In the genomic region with DNA sequence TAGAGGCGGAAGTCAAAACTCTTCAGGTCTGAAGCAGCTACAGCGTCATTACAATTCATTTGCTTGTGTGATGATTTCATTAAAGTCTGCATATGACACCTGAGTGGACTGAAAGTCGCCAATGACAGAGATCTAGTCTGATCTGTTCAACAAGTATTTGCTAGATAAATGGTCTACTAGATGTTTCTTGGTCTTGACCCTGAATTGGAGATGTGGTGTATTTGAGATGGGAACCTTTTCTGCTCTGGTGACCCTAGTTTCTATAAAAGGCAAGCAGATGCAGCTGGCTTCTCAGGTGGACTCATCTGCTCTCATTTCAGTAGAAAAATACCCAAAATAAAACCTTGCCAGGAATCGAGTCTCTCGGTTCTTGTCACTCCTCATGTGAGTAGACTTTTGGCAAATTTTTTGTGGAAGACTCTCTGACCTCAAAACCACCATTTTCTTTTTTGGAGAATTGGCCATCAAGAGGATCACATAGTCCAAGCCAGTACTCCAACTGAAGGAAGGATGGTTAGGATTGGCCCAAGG, we compare ENCODE assay signal across 1 mouse cellular context.
TF ChIP-seq lines count a peak whose summit lies in the region.

No protein-coding gene starts in this region.

TF ChIP-seq in CH12.LX, 34 proteins besides CTCF, POLR2A, EP300 and RAD21 (continued from another document):
- TF ChIP-seq JUND (conservative IDR thresholded peaks at IDR 0.05; ENCODE audit: low read depth, low read length) (peak; percentile 87), MYC (IDR thresholded peaks at IDR 0.05; ENCODE audit: low read depth, low read length) (0 out of 2 replicates have a peak, but pooled peaks have one; percentile 29), ZMIZ1 (IDR thresholded peaks at IDR 0.05; ENCODE audit: low read depth, low read length) (no peak), MXI1 (IDR thresholded peaks at IDR 0.05; ENCODE audit: low read depth, low read length) (no peak), BHLHE40 (IDR thresholded peaks at IDR 0.05; ENCODE audit: low read depth, low read length) (peak; percentile 99), E2F4 (IDR thresholded peaks at IDR 0.05; ENCODE audit: insufficient replicate concordance, low read depth, low read length) (no peak), NRF1 (IDR thresholded peaks at IDR 0.05; ENCODE audit: low read depth, low read length) (no peak), MAZ (IDR thresholded peaks at IDR 0.05; ENCODE audit: low read depth, low read length) (no peak), USF2 (conservative IDR thresholded peaks at IDR 0.05; ENCODE audit: low read depth, low read length) (no peak), ZC3H11A (IDR thresholded peaks at IDR 0.05; ENCODE audit: low read depth, low read length) (no peak), JUN (IDR thresholded peaks at IDR 0.05; ENCODE audit: insufficient read depth, low read depth, low read length) (peak; percentile 76), ETS1 (conservative IDR thresholded peaks at IDR 0.05; ENCODE audit: low read depth, low read length) (peak; percentile 96)
